Mouse (Mus musculus) adrenal gland, postnatal 4 days (tissue): ENCODE measurements around the gene Pex16. TPM values are rescaled to one million over a fixed set of nuclear protein-coding genes. Genes with fewer than 3 reads are reported as not detected.

ENCODE experiments used
- DNase-seq, 2 experiments: peaks; one replicate each; pipeline ENCODE4 v3.0.0; 2021 to 2022; ENCODE audit warnings: low spot score in 2 of 2, mixed read lengths in 2 of 2
- long read RNA-seq, 2 experiments: library from polyadenylated mRNA; stranded (forward); transcript quantifications; one replicate each; pipeline ENCODE4 v2.0.0; 2021
- total RNA-seq, 2 experiments: library from RNA; stranded (reverse); gene quantifications; 2 replicates each; pipeline ENCODE4 v1.2.3; 2021

Pex16 gene
- 100 to 1,000 TPM; 133 to 150 TPM for total RNA-seq
- long read RNA-seq, experiment 1, transcript Pex16-201 (11 exons, 1,392 nt) = major isoform, 229 of 295 reads
- long read RNA-seq, experiment 1, partial matches to known transcripts = 36 of 295 reads
- long read RNA-seq, experiment 1, other reads (novel, unspliced or antisense) = 27 of 295 reads
- long read RNA-seq, experiment 2, transcript Pex16-201 (11 exons, 1,392 nt) = major isoform, 183 of 265 reads
- long read RNA-seq, experiment 2, partial matches to known transcripts = 37 of 265 reads
- long read RNA-seq, experiment 2, other reads (novel, unspliced or antisense) = 44 of 265 reads

DNA sequence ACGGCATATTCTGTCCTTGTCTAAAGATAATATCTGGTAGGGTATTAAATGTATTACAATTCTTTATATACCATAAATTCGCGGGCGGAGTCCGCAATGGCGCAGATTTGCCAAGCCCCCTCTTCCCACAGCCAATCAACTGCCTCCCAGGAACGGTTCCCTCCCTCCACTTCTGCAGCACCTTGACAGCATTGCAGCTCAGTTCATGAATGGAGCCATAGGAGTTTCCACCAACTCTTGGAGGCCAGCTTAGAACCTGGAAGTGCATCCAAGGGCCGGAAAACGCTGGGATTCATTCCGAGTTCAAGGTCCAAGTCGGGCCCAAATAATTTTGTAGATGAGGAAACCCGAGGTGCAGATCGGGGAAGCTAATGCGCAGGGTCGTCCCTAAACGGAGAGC is at the start of gene Pex16, which contains the start of gene Large2:
Gene Pex16 (plus strand): TSS at position 163 of the 400 bp plus-strand sequence.
Gene Large2 (minus strand): TSS at position 356 of the 400 bp plus-strand sequence.
- DNase-seq = no peak

DNA sequence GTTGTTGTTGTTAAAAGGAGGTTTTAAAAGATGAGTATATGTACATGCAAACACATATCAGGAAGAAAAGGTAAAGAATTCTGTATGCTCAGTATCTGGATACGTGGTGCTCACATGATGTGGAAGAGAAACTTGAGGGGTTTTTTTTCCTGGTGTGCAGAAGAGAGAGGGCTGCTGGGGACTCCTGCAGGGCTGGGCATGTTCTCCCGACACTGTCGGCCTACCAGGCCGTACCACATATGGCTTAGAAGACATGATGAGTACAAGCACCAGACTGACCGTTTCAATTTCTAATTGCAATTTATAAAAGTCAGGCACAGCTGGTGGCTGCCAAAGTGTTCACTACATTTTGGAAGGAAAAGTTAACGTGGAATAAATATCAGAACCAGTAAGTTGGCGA is 48.8 kb upstream of the Pex16 start:
- DNase-seq = no peak

DNA sequence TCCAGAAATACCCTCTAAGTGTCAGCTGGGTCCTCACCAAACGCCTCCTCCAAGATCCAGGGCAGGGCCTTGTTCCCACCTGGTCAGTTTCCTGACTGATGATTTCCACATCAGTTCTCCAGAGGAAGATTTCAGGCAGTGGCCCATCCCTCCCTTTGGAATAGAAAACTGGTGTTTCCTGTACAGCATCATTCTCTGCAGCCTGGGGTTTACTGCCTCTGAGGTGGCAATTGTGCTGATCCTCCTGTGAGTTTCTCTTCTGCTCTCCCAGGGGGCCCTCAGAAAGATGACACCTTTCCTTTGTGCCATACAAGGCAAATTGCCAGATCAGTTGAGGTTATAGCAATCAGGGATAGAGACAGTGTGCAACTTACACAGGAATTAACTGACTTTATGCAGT is 48.3 kb upstream of the Pex16 start:
- no peak for DNase-seq

DNA sequence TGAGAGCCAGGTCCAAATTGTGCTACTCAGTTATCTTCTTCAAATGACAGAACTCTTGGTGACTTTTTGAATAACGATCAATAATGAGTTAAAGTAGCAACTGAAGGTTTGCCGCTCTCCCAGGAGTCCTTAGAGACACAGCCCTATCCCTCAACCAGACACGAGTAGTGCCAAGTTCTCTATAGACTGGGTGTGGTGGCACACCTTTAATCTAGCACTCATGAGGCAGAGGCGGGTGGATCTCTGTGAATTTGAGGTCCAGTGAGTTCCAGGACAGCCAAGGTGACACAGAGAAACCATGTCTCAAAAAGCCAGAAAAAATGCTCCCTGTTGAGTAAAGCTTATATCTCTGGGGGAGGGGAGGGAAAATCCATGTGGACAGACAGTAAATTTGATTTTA is 46.9 kb upstream of the Pex16 start:
- DNase-seq = no peak

DNA sequence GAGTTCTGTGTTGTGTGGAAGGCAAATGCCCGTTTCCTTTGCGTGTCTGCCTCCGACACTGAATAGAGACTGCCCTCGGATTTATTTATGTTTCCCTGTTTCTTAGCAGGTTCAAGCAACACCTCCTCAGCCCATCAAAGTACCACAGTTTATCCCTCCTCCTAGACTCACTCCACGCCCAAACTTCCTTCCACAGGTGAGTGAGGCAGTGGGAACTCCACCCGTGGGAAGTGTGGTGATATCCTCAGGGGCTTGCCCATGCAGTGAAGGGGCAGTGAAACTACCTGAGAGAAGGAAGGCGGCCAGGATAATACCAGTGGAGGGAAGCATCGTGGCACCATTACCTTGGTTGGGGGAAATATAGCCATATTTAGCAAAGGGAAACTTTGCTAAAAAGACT is 46.3 kb upstream of the Pex16 start:
- DNase-seq = no peak

DNA sequence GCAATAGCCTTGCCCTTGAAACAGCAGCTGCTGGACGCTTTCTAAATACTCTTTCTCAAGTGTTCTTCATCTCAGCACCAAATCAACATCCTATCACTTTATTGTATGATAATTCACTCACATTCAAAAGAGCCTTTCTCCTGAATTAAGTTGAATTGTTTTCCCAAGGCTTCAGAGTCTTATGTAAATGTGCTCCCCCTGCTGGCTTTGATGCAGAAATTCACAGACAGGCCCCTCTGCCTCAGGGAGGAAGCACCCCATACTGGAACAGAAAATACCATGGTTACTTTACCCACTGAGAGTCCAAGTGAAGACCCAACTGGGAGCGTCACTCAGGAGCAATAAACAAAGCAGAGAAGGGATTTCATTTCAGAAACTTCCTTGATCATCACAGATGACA is 43.6 kb upstream of the Pex16 start:
- no peak for DNase-seq

DNA sequence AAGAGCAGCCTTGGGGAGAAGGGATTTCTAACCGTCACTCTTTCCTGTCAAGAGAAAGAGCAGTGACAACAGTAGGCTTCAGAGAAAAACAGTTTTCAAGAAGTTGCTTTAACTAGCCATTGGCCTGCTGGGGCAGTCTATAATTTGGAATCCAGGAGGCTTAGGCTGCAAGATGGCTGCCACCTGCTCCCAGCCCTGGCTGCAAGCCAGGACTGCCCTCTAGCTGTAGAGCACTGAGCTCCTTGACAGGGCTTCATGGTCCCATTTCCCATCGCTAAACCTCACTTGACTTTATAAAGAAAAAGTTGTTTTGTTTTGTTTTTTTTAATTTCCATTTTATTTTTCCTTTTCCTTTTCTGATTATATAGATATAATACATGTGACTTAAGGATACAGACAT is 43.1 kb upstream of the Pex16 start:
- DNase-seq = no peak

DNA sequence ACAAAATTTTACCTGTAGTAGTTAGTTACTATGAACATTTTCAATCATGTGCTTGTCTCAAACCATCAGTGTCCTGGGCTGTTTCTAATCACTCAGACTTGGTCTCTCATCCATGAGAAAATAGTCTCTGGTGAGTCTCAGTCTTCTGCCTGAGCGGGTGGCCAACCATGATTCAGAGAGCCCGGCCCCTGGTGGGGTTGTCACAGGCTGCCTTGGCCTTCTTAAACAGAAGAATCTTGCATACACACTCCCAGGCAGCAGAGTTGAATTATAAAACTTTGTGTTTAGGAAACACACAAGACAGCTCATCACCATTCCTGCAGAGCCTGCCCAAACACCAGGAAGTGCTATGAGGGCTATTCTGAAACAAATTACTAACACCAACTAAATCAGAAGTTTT is 42.6 kb upstream of the Pex16 start:
- DNase-seq = no peak

DNA sequence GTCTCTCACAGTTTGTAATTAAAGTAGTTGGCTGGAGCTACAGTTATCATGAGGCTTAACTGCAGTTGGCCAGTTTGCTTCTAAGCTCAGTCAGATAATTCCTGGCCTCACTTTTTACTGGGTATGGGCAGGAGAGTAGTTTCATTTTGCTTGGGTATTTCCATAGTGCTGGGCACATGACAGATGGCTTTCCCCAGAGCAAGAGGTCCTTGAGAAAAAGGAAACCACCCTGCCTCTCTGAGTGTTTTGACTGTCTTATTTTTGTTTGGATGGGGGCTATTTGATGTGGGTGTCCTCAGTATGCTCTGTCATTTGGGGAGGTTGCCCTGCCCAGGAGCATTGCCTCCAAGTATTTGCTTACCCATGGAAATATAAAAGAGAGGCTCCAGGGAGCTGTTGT is 32.1 kb upstream of the Pex16 start:
- DNase-seq = no peak

DNA sequence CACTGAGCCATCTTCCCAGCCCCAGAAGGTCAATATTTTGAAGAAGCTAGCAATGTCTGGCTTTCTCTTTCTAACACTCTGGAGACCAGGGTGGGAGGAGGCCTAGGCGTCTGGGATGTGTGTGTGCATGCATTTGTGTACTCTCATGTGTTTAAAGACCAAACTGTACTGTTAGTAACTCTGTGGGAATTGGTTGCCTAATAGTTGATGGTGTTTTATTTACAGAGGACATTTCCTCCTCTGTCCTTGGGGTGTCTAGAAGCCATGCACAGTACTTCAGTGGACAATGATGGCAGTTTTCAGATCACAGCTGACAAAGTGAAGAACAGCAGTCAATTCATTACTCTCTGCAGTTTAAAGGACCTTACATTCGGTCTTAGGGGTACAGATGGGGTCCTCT is 27.3 kb upstream of the Pex16 start:
- no peak for DNase-seq

DNA sequence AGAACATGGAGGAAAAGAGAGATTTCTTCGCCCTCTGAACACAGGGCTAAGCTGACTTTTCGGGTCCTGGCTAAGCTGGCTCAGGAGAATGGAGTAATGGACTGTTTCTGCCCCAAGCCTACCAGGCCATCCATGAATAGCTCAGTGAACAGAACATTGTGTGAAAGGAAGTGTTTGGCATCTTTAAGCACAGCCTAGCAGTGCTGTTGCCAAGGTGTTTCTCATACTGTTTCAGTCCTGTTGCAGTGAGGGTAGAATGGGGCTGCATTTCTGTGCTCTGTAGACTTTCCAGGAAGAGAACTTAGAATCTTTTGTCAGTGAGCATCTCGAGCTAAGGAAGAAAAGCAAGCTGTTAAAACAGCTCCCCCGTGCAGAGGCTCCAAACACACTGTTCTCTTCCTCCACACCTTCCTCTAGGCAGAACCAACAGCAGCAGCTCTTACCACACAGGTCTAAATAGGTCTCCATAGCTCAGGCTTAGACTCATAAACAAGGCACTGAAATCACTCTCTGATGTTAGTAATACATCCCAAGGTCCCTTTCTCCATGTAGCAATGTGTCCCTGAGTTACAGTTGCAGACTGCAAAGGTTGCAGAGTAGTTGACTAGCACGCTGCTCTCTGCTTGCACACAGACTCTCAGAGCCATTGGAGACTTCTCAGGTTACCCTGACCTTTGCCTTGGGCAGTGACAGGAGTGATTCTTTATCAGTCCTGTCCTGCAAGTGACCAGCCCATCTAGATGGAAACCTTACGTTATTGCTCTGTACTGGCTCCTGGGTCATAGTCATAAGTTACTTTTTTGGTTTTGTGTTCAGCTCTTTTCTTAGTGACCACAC is 24.7 kb upstream of the Pex16 start:
- DNase-seq = no peak

DNA sequence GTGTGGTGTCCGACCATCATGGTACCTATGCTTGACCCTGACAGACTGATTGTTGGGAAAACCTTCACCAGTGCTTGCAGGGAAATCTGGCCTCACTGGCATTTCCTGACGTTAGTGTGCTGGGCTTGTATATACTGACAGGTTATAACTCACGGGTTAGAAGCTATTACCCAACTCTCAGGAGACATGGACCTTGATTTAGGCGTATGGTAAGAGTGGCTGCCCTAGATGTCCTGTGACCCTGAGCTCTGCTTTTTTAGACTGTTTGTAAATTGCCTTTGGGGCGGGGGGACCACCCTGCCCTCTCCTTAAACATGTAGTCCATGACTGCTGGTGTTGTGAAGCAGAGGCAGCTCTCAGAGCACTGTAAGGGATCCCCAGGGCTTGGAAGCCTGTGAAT is 23.8 kb upstream of the Pex16 start:
- no peak for DNase-seq

DNA sequence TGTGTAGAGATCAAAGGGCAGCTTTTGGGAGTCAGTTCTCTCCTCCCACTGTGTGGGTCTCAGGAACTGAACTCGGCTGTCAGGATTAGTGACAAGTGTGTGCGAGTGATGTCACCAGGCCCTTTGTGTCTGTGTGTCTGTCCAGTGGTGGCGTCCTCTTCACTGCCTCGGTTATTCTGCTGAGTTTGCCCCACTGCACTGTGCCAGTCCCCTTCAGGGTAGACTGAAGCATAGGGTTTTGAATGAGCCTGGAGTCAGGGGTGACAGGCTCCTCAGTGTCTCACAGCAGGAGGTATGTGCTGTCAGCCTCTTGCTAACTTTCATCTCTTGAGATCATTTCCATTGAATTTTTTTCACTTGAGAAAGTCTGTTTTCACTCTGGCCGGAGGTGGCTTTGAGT is 21.1 kb upstream of the Pex16 start:
- DNase-seq = no peak

DNA sequence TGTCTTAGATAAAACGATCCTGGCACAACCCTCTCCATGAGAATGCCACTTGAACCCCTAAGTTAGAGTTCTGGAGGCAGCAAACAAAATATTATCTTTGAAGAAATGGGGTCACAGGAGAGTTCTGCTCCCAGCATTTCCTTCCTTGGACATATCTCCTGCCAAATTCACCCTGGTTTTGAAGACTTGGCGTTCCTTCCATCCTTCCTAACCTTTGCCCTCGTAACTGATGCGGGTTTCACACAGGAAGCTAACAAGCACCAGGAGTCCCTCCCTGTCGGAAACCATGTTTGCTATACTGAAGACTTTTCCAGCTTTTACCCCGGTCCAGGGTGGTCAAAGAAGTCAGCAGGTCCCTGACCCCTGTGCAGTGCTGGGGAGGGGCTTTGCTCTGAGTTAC is 20.3 kb upstream of the Pex16 start:
- no peak for DNase-seq

DNA sequence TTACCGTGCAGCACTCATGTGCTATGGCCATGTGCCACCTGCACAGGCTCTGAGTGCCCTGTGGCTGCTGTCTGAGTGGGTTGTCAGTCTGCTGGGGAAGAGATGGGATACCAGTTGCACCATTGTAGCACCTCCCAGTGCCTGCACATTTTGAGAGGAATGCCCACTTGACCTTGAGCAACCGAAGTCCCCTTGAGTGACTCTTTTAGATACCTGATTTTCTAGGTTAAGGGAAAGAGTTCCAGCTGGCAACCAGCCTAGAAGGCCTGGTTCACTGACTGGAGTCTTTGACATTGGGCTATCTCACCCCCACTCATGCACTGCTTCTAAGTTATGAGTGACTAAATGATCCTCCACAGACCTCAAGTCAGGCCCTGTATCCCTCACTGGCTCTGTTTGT is 15.2 kb upstream of the Pex16 start:
- DNase-seq = no peak

DNA sequence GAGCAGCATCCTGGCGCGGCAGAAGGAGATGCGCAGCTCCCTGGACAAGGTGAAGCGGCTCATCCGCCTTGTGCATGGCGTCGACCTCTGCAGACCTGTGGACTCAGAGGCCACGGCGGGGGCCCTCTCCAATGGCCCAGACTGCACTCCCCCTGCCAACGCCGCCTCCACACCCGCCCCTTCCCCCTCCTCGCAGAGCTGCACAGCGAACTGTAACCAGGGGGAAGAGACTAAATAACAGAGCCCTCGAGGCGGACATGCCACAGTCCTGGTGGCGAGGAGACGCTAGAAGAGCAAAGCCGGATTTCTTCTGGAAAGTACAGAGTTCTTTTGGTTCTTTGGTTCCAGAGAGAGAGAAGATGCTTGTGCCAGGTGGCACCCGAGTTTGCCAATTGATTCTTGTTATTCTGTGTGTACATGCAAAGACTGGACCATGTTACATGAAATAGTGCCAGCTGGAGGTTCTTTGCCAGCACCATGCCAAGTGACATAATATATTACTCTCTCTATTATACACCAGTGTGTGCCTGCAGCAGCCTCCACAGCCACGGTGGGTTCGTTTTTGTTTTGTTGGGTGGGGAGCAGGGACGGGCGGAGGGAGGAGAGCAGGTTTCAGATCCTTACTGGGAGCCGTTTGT is 14.2 kb upstream of the Pex16 start:
- no peak for DNase-seq

DNA sequence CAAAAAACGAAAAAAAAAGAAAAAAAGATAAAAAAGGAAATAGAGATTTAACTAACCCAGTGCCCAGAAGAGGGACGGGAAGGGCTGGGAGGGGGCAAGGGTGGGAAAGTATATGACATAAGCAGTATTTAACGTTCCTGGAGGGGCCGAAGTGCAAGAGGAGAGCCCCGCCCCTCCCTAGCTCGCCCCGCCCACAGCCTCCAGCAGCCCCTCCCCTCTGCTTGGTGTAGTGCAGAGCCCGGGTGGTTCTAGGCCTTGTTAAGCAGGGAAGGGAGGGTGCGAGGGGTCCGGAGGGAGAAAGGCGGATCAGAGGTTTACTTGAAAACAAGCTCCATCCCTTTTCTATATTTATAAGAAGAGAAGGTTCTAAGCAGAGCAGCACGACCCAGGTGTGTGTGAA is 13.6 kb upstream of the Pex16 start:
- DNase-seq = no peak

DNA sequence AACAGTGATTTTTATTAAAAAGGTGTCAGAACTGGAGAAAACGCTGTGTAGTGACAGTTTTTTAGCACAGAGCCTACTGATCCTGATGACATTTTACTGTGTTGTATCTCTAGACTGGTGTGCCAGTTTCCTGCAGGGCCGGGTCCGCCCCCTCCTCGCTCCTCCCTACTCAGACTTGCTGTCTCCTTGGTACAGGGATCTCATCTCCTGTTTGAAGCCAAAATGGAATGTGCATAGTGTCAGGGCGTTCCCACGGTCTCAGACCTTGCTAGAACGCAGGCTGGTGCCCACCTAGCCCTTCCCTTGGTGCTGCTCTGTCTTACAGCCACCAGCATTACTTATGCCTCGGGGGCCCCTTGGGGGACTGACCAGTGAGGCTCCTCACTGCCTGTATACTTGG is 12.7 kb upstream of the Pex16 start:
- DNase-seq = no peak

DNA sequence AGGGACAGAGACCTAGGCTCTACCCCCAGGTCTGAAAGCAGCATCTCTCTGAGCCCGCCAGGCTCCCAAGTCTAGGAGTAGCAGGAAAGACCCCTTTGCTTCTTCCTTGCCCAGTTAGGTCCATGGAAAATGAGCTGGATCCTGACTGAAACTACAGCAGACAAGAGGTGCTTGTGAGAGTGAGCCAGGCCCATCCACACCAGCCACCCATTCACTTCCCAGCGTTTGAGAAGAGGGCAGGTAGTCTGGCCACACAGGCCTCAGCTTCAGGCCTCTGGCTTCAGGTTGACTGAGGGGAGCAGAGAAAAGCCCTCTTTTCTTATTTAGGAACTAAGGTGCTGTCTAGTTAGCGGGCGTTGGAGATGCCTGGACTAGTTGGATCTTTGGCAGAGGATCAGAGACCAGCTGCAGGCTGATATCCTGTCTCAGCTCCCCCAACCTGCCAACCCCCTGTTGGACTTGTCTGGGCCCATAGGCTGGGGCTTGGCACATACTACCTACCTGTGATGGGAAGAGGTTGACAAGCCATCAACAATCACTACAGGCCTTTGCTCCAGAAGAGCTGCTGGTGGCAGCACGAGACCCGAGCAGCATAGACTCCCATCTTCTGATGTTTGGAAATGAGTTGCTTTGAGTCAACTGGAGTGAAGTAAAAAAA is 11.8 kb upstream of the Pex16 start:
- DNase-seq = no peak

DNA sequence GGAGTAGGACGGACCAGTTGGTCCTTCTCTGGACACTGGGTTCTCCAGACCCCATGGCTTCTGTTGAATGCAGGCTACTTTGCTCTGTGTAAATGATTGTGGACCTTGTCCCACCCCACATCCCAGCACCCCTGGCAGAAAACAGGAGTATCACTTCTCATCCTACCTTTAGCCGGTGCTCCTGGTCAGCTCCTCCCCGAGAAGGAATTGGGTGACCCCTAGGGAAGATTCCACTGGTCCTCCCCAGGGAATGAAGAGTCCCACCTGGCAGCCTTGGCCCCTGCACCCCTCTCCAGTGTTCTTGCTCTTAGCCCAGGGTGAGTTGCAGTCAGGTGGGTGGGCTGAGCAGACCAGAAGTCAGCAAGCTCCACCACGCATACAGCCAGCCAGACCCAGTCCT is 10.4 kb upstream of the Pex16 start:
- no peak for DNase-seq

DNA sequence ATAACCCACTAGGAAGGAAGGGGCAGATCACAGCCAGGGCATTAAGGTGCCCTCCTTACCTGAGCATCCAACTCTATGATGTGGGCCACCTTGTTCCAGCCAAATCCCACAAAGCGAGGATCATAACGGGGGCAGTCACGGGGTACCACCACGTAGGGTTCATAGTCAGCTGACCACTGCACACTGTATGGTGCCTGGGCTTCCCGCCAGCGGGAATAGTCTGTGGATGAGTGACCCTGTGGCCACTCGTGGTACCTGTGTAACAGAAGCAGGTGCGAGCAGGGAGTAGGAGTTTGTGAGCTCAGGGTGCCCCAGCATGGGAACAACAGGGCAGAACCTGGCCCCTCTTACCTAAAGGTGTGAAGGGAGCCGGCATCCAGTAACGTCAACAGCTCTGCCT is 8.9 kb upstream of the Pex16 start:
- DNase-seq = no peak
